Mouse (Mus musculus): ENCODE measurements around the gene Fam19a4. TPM values are rescaled to one million over a fixed set of nuclear protein-coding genes. Genes with fewer than 3 reads are reported as not detected.

The Fam19a4 gene
- polyA plus RNA-seq, 1 experiment from 2014 or later: 0.32 TPM

DNA sequence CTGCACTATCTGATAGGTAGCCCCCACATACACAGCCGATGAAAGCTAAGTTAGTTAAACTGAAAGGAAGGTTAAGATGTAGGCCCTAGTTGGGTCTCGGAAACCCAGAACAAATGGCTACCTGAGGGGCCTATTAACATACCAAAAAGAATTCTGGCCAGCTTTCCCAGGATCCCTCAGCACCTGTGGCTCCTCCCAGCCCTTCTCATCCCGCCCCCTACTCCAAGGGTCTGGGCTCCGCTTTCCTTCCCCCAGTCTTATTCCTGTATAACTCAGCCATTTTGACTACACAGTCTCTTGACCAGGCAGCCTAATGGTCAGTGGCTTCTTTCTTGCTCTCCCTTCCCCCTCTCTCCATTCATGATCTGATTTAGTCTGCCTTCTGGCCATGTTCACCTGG lies 13.7 kb downstream of the Fam19a4 start:
- Histone ChIP-seq H3K9ac (no peak overlapping the region), H3K4me2 (no peak overlapping the region), H3K4me3 (no peak overlapping the region), H3K27me3 (no peaks in the 10 kb centered on the region), H3K4me1 (peaks cover 8% of the 10 kb centered on the region; the same call in 1 of the 2 replicates), H3K9me3 (no peaks in the 10 kb centered on the region), H3K36me3 (no peaks in the 10 kb centered on the region), H3K27ac (no peak overlapping the region)
- ATAC-seq (ENCODE audit: borderline replicate concordance, extremely low read depth, low FRiP score, low TSS enrichment): no peak
- WGBS: 82% methylated on average over 4 of the region's 4 CpGs

DNA sequence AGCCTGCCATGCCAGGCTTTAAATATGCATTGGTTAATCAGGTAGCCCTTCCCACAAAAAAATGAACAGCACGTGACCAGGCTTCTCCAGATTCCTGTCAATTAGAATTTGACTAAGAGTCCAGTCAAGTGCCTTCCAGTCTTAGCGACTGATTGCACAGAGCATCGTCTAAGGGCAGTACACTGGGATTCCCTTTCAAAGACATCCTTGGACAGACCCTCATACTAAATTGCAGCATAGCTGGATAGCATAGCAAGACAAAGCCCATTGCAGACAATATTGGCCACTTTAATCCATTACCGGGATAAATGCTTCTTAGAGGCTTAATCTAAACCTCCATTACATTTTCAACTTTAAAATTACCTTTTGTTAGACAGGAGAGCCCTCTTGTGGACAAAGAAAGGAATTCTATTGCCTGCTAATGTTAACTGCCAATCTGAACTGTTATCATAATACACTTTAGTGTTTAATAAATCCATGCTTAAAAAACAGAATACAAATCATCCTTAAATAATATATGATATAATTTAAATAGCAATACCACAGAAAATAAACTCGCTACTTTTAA lies 33.0 kb downstream of the Fam19a4 start:
- no peak overlapping the region for H3K9ac ChIP-seq
- 32% methylated on average over 5 of the region's 5 CpGs for WGBS
- H3K36me3 ChIP-seq: no peaks in the 10 kb centered on the region
- H3K27me3 ChIP-seq: no peaks in the 10 kb centered on the region; the same call in 1 of the 2 replicates
- ATAC-seq (ENCODE audit: borderline replicate concordance, extremely low read depth, low FRiP score, low TSS enrichment): no peak
- H3K4me1 ChIP-seq: no peaks in the 10 kb centered on the region
- H3K27ac ChIP-seq: no peak overlapping the region
- H3K4me2 ChIP-seq: no peak overlapping the region; the same call in 1 of the 2 replicates
- H3K9me3 ChIP-seq: no peaks in the 10 kb centered on the region
- no peak overlapping the region for H3K4me3 ChIP-seq

DNA sequence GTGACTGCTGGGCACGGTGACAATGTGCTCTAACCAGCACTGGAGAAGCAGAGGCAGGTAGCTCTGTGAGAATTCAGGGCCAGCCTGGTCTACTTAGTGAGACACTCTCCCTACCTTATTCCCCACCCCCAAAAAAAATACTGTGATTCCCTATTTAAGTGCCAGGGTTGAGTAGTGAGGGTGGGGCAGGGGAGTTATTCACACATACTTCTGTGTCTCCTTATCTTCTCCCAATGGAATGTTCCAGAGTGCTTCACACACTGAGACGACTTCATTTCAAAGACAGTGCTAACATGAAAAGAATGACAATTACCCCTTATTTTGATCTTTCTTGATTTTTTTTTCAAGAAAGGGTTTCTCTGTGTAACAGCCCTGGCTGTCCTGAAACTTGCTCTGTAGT lies 40.9 kb downstream of the Fam19a4 start:
- no peak for ATAC-seq (ENCODE audit: borderline replicate concordance, extremely low read depth, low FRiP score, low TSS enrichment)
- no peaks in the 10 kb centered on the region for H3K4me1 ChIP-seq

DNA sequence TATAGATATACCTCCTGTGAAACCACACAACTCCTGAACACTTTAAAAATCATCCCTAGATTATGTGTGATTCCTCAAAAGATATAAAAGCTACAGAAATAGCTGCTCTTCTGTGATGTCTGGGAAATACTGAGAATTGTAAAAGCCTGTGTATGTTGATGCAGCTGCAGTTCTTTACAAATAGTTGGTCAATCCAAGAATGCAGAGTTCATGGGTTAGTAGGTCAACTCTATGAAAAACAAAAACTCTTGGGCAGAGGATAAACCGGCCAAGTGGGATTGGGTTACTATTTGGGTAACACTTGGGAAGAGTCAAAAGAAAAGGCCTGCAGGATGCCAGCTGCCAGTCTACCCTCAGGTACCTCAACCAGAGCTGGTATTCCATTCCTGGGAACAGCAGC lies 43.5 kb downstream of the Fam19a4 start:
- 51% methylated on average over 1 of the region's 1 CpGs for WGBS
- no peaks in the 10 kb centered on the region for H3K4me1 ChIP-seq
- no peaks in the 10 kb centered on the region for H3K9me3 ChIP-seq
- H3K4me2 ChIP-seq: no peak overlapping the region
- H3K9ac ChIP-seq: no peak overlapping the region
- H3K36me3 ChIP-seq: no peaks in the 10 kb centered on the region
- H3K4me3 ChIP-seq: no peak overlapping the region
- H3K27ac ChIP-seq: no peak overlapping the region
- ATAC-seq (ENCODE audit: borderline replicate concordance, extremely low read depth, low FRiP score, low TSS enrichment): no peak
- H3K27me3 ChIP-seq: no peaks in the 10 kb centered on the region

More for the DNA sequence above, 40.9 kb downstream of the Fam19a4 start:
- no peak overlapping the region for H3K4me3 ChIP-seq
- H3K9me3 ChIP-seq: no peaks in the 10 kb centered on the region
- no peaks in the 10 kb centered on the region for H3K27me3 ChIP-seq
- no peak overlapping the region for H3K27ac ChIP-seq
- no peak overlapping the region for H3K9ac ChIP-seq
- no peak overlapping the region for H3K4me2 ChIP-seq
- 25% methylated on average over 2 of the region's 2 CpGs for WGBS
- H3K36me3 ChIP-seq: no peaks in the 10 kb centered on the region

DNA sequence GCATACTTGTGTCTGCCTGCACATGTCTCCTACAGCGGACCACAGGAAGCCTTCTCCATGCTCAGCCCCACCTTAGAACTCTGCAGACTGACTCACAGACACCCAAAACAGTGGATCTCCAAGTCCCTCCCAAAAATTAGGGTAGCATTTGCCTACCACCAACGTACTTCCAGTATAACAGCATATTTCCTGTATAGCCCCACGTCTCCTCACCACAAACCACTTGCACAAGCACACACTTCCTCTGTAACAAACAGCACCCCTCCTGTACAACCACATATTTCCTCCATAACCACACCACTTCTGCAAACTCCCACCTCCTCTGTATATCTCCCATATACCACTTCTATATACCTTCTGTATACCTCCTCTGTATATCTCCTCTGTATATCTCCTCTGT lies 44.2 kb downstream of the Fam19a4 start:
- H3K4me1 ChIP-seq: no peaks in the 10 kb centered on the region
- no peak overlapping the region for H3K4me3 ChIP-seq
- ATAC-seq (ENCODE audit: borderline replicate concordance, extremely low read depth, low FRiP score, low TSS enrichment): no peak
- H3K9ac ChIP-seq: no peak overlapping the region
- H3K9me3 ChIP-seq: no peaks in the 10 kb centered on the region
- WGBS: 81% methylated on average over 3 of the region's 3 CpGs
- no peak overlapping the region for H3K27ac ChIP-seq
- no peak overlapping the region for H3K4me2 ChIP-seq
- H3K27me3 ChIP-seq: no peaks in the 10 kb centered on the region
- no peaks in the 10 kb centered on the region for H3K36me3 ChIP-seq

DNA sequence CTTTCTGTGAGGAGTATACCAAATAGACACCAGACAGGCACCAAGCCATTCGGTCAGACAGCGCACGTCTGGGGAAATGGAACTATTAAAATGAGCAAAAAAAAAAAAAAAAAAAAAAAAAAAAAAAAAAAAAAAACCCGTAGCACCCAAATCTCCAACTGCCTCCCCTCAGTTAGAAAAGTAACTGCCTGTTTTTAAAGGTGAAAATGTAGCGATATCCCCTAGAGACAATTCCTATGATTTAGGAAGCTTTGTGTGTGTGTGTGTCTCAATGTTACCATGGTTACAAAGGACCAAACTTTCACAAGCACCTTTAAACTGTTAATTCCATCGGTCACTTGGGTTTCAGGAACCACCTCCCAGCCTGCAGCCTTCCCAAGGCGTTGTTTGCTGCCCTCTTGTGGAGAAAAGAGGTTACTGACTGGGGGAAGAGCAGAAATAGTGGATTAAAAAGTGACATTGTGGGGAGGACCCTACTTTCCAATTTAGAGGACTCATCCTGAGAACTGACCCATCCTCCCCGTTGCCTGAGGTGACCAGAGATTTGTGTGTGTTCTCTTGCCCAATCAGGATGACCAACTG lies 53.6 kb downstream of the Fam19a4 start:
- Histone ChIP-seq H3K9ac (no peak overlapping the region), H3K9me3 (no peaks in the 10 kb centered on the region), H3K4me1 (no peaks in the 10 kb centered on the region), H3K36me3 (no peaks in the 10 kb centered on the region), H3K4me2 (no peak overlapping the region), H3K4me3 (no peak overlapping the region), H3K27me3 (peaks cover 11% of the 10 kb centered on the region), H3K27ac (no peak overlapping the region)
- ATAC-seq (ENCODE audit: borderline replicate concordance, extremely low read depth, low FRiP score, low TSS enrichment): no peak
- WGBS: 37% methylated on average over 8 of the region's 8 CpGs

DNA sequence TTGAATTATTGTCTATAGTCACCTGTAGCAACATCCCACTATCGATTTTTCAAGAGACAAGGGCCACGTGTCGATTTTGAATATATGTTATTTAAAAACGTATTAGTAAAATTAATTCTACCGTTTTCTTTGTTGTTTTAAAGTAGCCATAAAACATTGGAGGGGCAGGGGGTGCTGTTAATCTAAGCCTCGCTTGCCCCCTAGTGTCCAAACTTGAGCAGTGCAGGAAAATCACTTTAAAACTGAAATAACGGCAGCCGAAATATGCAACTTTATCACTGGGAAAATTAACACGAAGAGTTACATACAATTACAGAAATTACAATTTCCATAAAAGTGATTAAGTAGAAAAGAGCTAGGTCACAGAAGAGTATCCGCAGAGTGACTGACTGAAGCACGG lies 55.2 kb downstream of the Fam19a4 start:
- H3K4me3 ChIP-seq: no peak overlapping the region
- no peaks in the 10 kb centered on the region for H3K4me1 ChIP-seq
- H3K27ac ChIP-seq: no peak overlapping the region
- no peak overlapping the region for H3K4me2 ChIP-seq
- no peaks in the 10 kb centered on the region for H3K9me3 ChIP-seq
- no peak for ATAC-seq (ENCODE audit: borderline replicate concordance, extremely low read depth, low FRiP score, low TSS enrichment)
- peaks cover 11% of the 10 kb centered on the region for H3K27me3 ChIP-seq
- no peaks in the 10 kb centered on the region for H3K36me3 ChIP-seq
- 12% methylated on average over 11 of the region's 11 CpGs for WGBS
- H3K9ac ChIP-seq: no peak overlapping the region

DNA sequence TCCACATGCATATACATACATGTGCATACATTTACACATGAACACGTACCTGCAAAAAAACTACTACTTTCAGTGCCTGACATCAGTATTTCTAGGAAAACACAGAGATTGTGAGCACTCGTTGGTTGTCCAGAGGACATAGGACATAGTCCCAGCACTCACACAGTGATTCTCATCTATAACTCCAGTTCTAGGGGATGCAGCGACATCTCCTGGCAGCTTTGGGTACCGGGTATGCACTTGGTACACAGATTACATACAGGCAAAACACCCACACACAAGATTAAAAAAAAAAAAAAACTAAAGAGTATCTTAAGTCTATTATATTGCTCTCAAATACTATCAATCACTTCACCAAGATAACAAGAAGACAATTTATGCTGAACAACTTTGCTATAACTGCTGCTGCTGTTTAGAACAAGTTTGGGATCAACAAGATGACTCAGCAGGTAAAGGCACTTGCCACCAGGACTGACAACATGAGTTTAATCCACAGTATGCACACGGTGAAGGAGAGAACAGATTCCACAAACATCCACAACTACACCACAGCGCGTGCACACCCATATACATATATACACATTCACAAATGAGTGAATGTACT lies 64.6 kb downstream of the Fam19a4 start:
- H3K4me2 ChIP-seq: no peak overlapping the region
- ATAC-seq (ENCODE audit: borderline replicate concordance, extremely low read depth, low FRiP score, low TSS enrichment): no peak
- no peaks in the 10 kb centered on the region for H3K9me3 ChIP-seq
- no peak overlapping the region for H3K9ac ChIP-seq
- H3K4me3 ChIP-seq: no peak overlapping the region
- WGBS: 92% methylated on average over 7 of the region's 7 CpGs
- no peaks in the 10 kb centered on the region for H3K36me3 ChIP-seq
- no peak overlapping the region for H3K27ac ChIP-seq
- no peaks in the 10 kb centered on the region for H3K27me3 ChIP-seq
- H3K4me1 ChIP-seq: no peaks in the 10 kb centered on the region

DNA sequence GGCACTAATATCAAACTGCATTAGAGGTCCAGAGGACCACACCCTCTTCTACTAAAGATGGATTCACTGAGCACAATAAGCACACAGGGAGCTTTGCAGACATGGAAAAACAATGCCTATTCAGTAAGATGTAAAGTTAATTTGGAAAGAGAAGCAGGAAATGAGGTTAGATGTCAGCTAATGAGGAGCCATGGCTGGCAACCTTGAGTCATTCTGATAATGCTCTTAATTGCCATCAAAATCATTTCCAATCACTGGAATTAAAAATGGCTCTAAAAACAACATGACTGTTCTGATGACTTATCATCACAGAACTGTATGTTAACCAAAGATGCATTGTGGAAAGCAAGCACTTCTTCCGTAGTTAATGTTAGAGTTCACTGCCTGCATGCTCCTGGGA lies 68.5 kb downstream of the Fam19a4 start:
- Histone ChIP-seq H3K4me3 (no peak overlapping the region), H3K9ac (no peak overlapping the region), H3K36me3 (no peaks in the 10 kb centered on the region), H3K4me2 (no peak overlapping the region), H3K4me1 (no peaks in the 10 kb centered on the region), H3K9me3 (no peaks in the 10 kb centered on the region), H3K27me3 (no peaks in the 10 kb centered on the region), H3K27ac (no peak overlapping the region)
- ATAC-seq (ENCODE audit: borderline replicate concordance, extremely low read depth, low FRiP score, low TSS enrichment): no peak
- WGBS: 75% methylated on average over 1 of the region's 1 CpGs

DNA sequence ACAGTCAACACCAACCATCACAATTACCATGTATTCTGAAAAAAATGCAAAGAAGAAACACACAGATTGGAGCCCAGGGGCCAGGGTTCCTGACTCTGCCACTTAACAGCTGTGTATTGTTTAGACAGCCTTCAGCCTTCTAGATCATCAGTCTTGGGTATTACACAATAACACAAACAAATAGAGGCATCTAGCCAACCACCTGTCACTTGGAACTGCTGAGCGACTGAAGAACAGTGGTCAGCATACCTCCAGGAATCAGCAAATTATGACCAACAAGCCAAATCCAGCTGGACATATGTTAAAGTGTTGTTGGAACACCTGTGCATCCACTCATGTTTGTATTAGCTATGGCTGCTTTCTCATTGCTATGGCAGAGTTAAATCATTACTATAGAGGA lies 82.7 kb downstream of the Fam19a4 start:
- H3K9ac ChIP-seq: no peak overlapping the region
- H3K4me1 ChIP-seq: no peaks in the 10 kb centered on the region
- H3K4me2 ChIP-seq: no peak overlapping the region
- no peak for ATAC-seq (ENCODE audit: borderline replicate concordance, extremely low read depth, low FRiP score, low TSS enrichment)
- no peaks in the 10 kb centered on the region for H3K9me3 ChIP-seq
- H3K36me3 ChIP-seq: no peaks in the 10 kb centered on the region
- no peak overlapping the region for H3K27ac ChIP-seq
- no peaks in the 10 kb centered on the region for H3K27me3 ChIP-seq
- WGBS: 45% methylated on average over 1 of the region's 1 CpGs
- H3K4me3 ChIP-seq: no peak overlapping the region

DNA sequence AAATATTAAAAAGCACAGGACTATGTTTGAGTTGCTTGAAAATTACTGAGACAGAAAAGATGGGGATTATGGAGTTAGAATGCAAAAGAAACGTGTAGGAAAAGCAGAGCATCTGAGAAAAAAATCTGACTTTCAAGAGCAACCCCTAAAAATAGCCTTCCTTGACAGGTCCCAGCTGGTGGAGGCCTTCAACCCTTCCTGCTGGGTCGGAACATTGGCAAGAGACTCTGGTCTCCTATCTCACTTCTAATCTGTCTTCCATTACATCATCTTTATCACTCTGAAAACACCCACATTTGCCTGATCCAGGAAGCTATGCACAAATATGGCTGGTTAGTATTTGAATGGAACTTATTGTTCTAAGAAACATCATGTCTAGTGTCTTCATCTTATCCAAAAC lies 115.4 kb downstream of the Fam19a4 start:
- no peaks in the 10 kb centered on the region for H3K9me3 ChIP-seq
- 14% methylated on average over 2 of the region's 2 CpGs for WGBS
- no peaks in the 10 kb centered on the region for H3K27me3 ChIP-seq
- no peak overlapping the region for H3K27ac ChIP-seq
- ATAC-seq (ENCODE audit: borderline replicate concordance, extremely low read depth, low FRiP score, low TSS enrichment): no peak; the same call in 1 of the 2 replicates
- no peaks in the 10 kb centered on the region for H3K4me1 ChIP-seq
- no peak overlapping the region for H3K4me3 ChIP-seq
- H3K9ac ChIP-seq: no peak overlapping the region
- H3K4me2 ChIP-seq: no peak overlapping the region
- no peaks in the 10 kb centered on the region for H3K36me3 ChIP-seq

DNA sequence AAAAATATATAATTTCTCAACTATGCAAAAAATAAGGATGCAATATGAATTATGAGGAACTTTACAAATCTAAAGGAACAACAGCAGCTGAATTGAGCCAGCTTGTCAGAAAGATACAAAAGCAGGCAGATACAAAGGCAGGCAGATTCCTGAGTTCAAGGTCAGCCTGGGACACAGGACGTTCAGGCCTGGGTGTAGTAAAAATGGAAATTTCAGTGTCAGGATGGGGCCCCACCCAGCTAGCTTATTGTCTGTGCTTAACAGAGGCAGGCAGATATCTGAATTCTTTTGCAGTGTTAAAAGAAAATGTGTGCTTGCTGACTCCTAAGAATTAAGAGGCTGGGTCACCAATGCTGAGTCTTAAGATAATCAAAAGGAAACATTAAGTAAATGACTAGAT lies 124.4 kb downstream of the Fam19a4 start:
- no peaks in the 10 kb centered on the region for H3K27me3 ChIP-seq
- no peaks in the 10 kb centered on the region for H3K4me1 ChIP-seq
- ATAC-seq (ENCODE audit: borderline replicate concordance, extremely low read depth, low FRiP score, low TSS enrichment): no peak
- 82% methylated on average over 1 of the region's 1 CpGs for WGBS
- no peak overlapping the region for H3K4me3 ChIP-seq
- no peak overlapping the region for H3K27ac ChIP-seq
- H3K36me3 ChIP-seq: no peaks in the 10 kb centered on the region
- no peak overlapping the region for H3K9ac ChIP-seq
- no peak overlapping the region for H3K4me2 ChIP-seq
- H3K9me3 ChIP-seq: no peaks in the 10 kb centered on the region
